Mouse (Mus musculus) testis, adult 2 months (tissue): ENCODE measurements around the gene Runx2.

Experiments used
- CTCF ChIP-seq: fragments of 200-500 bp; IDR thresholded peaks from 2 replicates; pipeline ENCODE4 v1.5.1; 2012; ENCODE audit warnings: low read depth, mild to moderate bottlenecking, inconsistent platforms, low read length, moderate library complexity; ENCODE audit not compliant: control insufficient read depth, insufficient read depth, insufficient replicate concordance
- POLR2A ChIP-seq: fragments of 200-500 bp; IDR thresholded peaks from 2 replicates; pipeline ENCODE4 v1.6.1; 2012; ENCODE audit warnings: low read depth, mild to moderate bottlenecking, inconsistent platforms, low read length, moderate library complexity; ENCODE audit not compliant: control insufficient read depth

GRCm38 (mm10) chr17:44479491-44479890 lies 335.1 kb downstream of the Runx2 start:
- no peak for TF ChIP-seq POLR2A
- TF ChIP-seq CTCF, result no peak
